In the genomic region with DNA sequence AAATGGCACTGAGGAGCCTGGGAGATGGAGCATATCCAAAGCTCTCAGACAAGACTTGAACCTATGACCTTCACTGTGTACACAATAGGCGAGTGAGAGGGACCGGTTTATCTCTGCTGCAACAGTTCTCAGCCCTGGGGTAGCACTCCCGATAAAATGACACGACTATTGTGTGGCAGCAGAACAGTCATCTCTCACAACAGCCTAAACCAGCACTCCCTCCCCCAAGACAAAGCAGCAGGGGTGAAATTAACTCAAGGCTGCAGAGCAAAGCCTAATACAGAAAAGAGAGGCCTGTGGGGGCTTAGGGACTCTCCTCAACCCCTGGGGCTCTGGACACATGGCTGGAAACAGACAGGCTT, we compare ENCODE assay signal across 8 mouse cellular contexts. TPM values are rescaled to one million over a fixed set of nuclear protein-coding genes. Genes with fewer than 3 reads are reported as not detected.
DNase-seq lines count a peak whose midpoint lies in the region; ATAC-seq lines count a peak whose summit lies in the region.

No protein-coding gene starts in this region.

- H3K36me3 ChIP-seq in kidney, embryonic 16.5 days (ENCODE audit: insufficient read depth, low read length) = no peaks in the 10 kb centered on the region
- no peaks in the 10 kb centered on the region for H3K36me3 ChIP-seq in limb, embryonic 10.5 days
- H3K36me3 ChIP-seq in midbrain, embryonic 15.5 days (replicated peaks) = no peaks in the 10 kb centered on the region

- H3K4me3 ChIP-seq in kidney, embryonic 16.5 days (ENCODE audit: low read length) = peak overlapping the region; percentile 90
- H3K4me3 ChIP-seq in limb, embryonic 10.5 days = peak overlapping the region; percentile 95
- peak overlapping the region; percentile 91 for H3K4me3 ChIP-seq in midbrain, embryonic 15.5 days

- peak overlapping the region; percentile 98 for H3K9ac ChIP-seq in kidney, embryonic 16.5 days (replicated peaks; ENCODE audit: low read length)
- H3K9ac ChIP-seq in midbrain, embryonic 15.5 days = peak overlapping the region; percentile 96

- peaks cover 44% of the 10 kb centered on the region for H3K4me1 ChIP-seq in kidney, embryonic 16.5 days (ENCODE audit: insufficient read depth, low read length)
- peaks cover 26% of the 10 kb centered on the region for H3K4me1 ChIP-seq in limb, embryonic 10.5 days
- H3K4me1 ChIP-seq in midbrain, embryonic 15.5 days = peaks cover 46% of the 10 kb centered on the region

- 1% methylated on average over 4 of the region's 4 CpGs for WGBS in kidney, embryonic 16.5 days
- under 1% methylated on average over 4 of the region's 4 CpGs for WGBS in limb, embryonic 10.5 days
- WGBS in midbrain, embryonic 15.5 days = 0% methylated on average over 4 of the region's 4 CpGs

- H3K27ac ChIP-seq in kidney, embryonic 16.5 days (ENCODE audit: low read length) = peak overlapping the region; percentile 99
- peak overlapping the region; percentile 100 for H3K27ac ChIP-seq in limb, embryonic 10.5 days
- peak overlapping the region; percentile 99 for H3K27ac ChIP-seq in midbrain, embryonic 15.5 days

- H3K4me2 ChIP-seq in kidney, embryonic 16.5 days (replicated peaks; ENCODE audit: low read depth, low read length) = peak overlapping the region; percentile 82
- H3K4me2 ChIP-seq in midbrain, embryonic 15.5 days = peak overlapping the region; percentile 63

- no peaks in the 10 kb centered on the region for H3K27me3 ChIP-seq in kidney, embryonic 16.5 days (ENCODE audit: insufficient read depth, low read length)
- 0 out of 2 replicates have a peak, but pooled peaks cover 5% of the 10 kb centered on the region for H3K27me3 ChIP-seq in limb, embryonic 10.5 days (ENCODE audit: low read depth, poor library complexity, severe bottlenecking)
- H3K27me3 ChIP-seq in midbrain, embryonic 15.5 days (replicated peaks) = no peaks in the 10 kb centered on the region

- peak; percentile 14; the same call in 1 of the 2 replicates for ATAC-seq in kidney, embryonic 16.5 days (ENCODE audit: low FRiP score, low TSS enrichment)
- ATAC-seq in erythroblast, adult 5-6 weeks (replicated peaks; ENCODE audit: low FRiP score, poor library complexity, severe bottlenecking) = peak; percentile 7; the same call in 1 of the 2 replicates
- ATAC-seq in midbrain, embryonic 15.5 days (replicated peaks) = peak; percentile 32

- no peaks in the 10 kb centered on the region for H3K9me3 ChIP-seq in kidney, embryonic 16.5 days (ENCODE audit: low read length)
- H3K9me3 ChIP-seq in limb, embryonic 10.5 days (replicated peaks) = no peaks in the 10 kb centered on the region
- H3K9me3 ChIP-seq in midbrain, embryonic 15.5 days = no peaks in the 10 kb centered on the region

- DNase-seq in kidney, adult 9 months = no peak
- DNase-seq in R1 (ENCODE audit: low read depth, low spot score) = peak; percentile 55
- peak; percentile 45 for DNase-seq in limb, embryonic 10.5 days (ENCODE audit: low spot score)
- no peak for DNase-seq in urinary bladder, postnatal 10 days (ENCODE audit: low spot score)
- DNase-seq in T-cell, adult 2 months (ENCODE audit: low spot score) = no peak

RNA-seq across cellular contexts. Expression of gene Zfp609, which starts 1.2 kb away (rescaled TPM):
- polyA plus RNA-seq in kidney, embryonic 16.5 days (2015; fragmentation: Nextera tagmentation; extraction: Ambion mirVana) = 4.8 and 6.4 TPM in 2 replicates
- total RNA-seq in erythroblast, adult 5-6 weeks (2015; ENCODE audit: low replicate concordance) = 4.0 and 7.3 TPM in 2 replicates
- total RNA-seq in erythroblast, adult 5-6 weeks (2017; ENCODE audit: low replicate concordance) = 1.1 and 2.5 TPM in 2 replicates
- 7.5 and 7.6 TPM in 2 replicates for polyA plus RNA-seq in limb, embryonic 10.5 days (2016; fragmentation: Nextera tagmentation; extraction: Ambion mirVana)
- polyA plus RNA-seq in midbrain, embryonic 15.5 days (2015; fragmentation: Nextera tagmentation; extraction: Ambion mirVana) = 8.7 and 9.1 TPM in 2 replicates

Comparison
In these comparisons a context has a peak if more than half of its experiments do, and no peak if none do; other contexts are left out.
1. DNase-seq: peak in R1 (single experiment) and limb, embryonic 10.5 days (single experiment); none in kidney, adult 9 months (single experiment), urinary bladder, postnatal 10 days (single experiment) and T-cell, adult 2 months (single experiment).
2. Peak in every context shown above with its lines, with median percentiles within 50 percentile points of each other: ATAC-seq, H3K27ac ChIP-seq and H3K4me3 ChIP-seq.